Mouse (Mus musculus) cerebellum, adult 9-11 months (tissue): ENCODE results near the gene Stx5a.
A peak's percentile ranks its signal among the peaks of the same experiment; 100 is the strongest.

Source experiments
- DNase-seq: peaks from one replicate; pipeline ENCODE4 v3.0.0; 2022

Gene Stx5a

GRCm38 (mm10) chr19:8741243-8741869 is at the start of gene Stx5a:
Gene Stx5a (plus strand): TSS chr19:8741413.
- DNase-seq: peak; percentile 97

- no peak for DNase-seq
These were observed 49.2 kb upstream of the Stx5a start for GRCm38 (mm10) chr19:8691871-8692539.

- no peak for DNase-seq
These were observed 48.5 kb upstream of the Stx5a start for GRCm38 (mm10) chr19:8692740-8693139.

GRCm38 (mm10) chr19:8695330-8695729 is 45.9 kb upstream of the Stx5a start:
- DNase-seq: no peak

GRCm38 (mm10) chr19:8699652-8700051 is 41.6 kb upstream of the Stx5a start:
- no peak for DNase-seq

- no peak for DNase-seq
These were observed 38.8 kb upstream of the Stx5a start for GRCm38 (mm10) chr19:8702458-8702857.

GRCm38 (mm10) chr19:8703571-8703970 is 37.6 kb upstream of the Stx5a start:
- DNase-seq: no peak

GRCm38 (mm10) chr19:8705026-8705708 is 36.0 kb upstream of the Stx5a start:
- no peak for DNase-seq

- DNase-seq: no peak
These were observed 35.0 kb upstream of the Stx5a start for GRCm38 (mm10) chr19:8706132-8706667.

- no peak for DNase-seq
These were observed 34.3 kb upstream of the Stx5a start for GRCm38 (mm10) chr19:8706930-8707329.

GRCm38 (mm10) chr19:8708954-8709353 is 32.3 kb upstream of the Stx5a start:
- no peak for DNase-seq

GRCm38 (mm10) chr19:8710057-8710456 is 31.2 kb upstream of the Stx5a start:
- DNase-seq: no peak

- DNase-seq: no peak
These were observed 29.7 kb upstream of the Stx5a start for GRCm38 (mm10) chr19:8711506-8711905.

- no peak for DNase-seq
These were observed 29.0 kb upstream of the Stx5a start for GRCm38 (mm10) chr19:8711949-8712869.

GRCm38 (mm10) chr19:8712870-8713305 is 28.3 kb upstream of the Stx5a start:
- peak; percentile 69 for DNase-seq

GRCm38 (mm10) chr19:8713306-8713996 is 27.8 kb upstream of the Stx5a start:
- DNase-seq: peak; percentile 89

- no peak for DNase-seq
These were observed 27.1 kb upstream of the Stx5a start for GRCm38 (mm10) chr19:8713997-8714652.

- DNase-seq: no peak
These were observed 26.3 kb upstream of the Stx5a start for GRCm38 (mm10) chr19:8714653-8715481.

GRCm38 (mm10) chr19:8715868-8716766 is 25.1 kb upstream of the Stx5a start:
- DNase-seq: no peak
